Mouse (Mus musculus) lung, postnatal 0 days (tissue): ENCODE results near the gene Zfp879.

Source experiments
- CTCF ChIP-seq: IDR thresholded peaks from 2 replicates; pipeline ENCODE4 v1.5.1; 2016; ENCODE audit warnings: antibody characterized with exemption, mild to moderate bottlenecking
- EP300 ChIP-seq: IDR thresholded peaks from 2 replicates; pipeline ENCODE4 v1.6.1; 2016; ENCODE audit warnings: antibody characterized with exemption, mild to moderate bottlenecking, control low read depth

GRCm38 (mm10) chr11:50886231-50886932 lies 45.0 kb upstream of the Zfp879 start:
- TF ChIP-seq CTCF (no peak), EP300 (no peak)
